Mouse (Mus musculus): Measurements from ENCODE around the gene Krtap22-2.
"Not testable (repeated sequence)": the region's sequence is repeated elsewhere in the genome, so short reads cannot be mapped to it uniquely, and the experiment has no call there.

Gene Krtap22-2

GRCm38 (mm10) chr16:89010659-89011058, at the start of gene Krtap22-2:
Gene Krtap22-2 (minus strand): TSS chr16:89010759.
- DNase-seq: no peak

GRCm38 (mm10) chr16:89047783-89048182, 37.2 kb upstream of the Krtap22-2 start, which contains the start of gene Krtap6-5:
Gene Krtap6-5 (minus strand): TSS chr16:89047883.
- DNase-seq: no peak

- not testable (repeated sequence) for DNase-seq
Measured at GRCm38 (mm10) chr16:89041372-89041771, 30.8 kb upstream of the Krtap22-2 start, which contains the start of gene Gm10228. Gene Gm10228 (minus strand): TSS chr16:89041472.

GRCm38 (mm10) chr16:89031399-89031798, 20.8 kb upstream of the Krtap22-2 start, which contains the start of gene Krtap6-1:
Gene Krtap6-1 (plus strand): TSS chr16:89031699.
- DNase-seq: not testable (repeated sequence)

GRCm38 (mm10) chr16:89014984-89015383, 4.4 kb upstream of the Krtap22-2 start, which contains the start of gene Gm10229:
Gene Gm10229 (plus strand): TSS chr16:89015284.
- not testable (repeated sequence) for DNase-seq

GRCm38 (mm10) chr16:89013973-89014372, 3.4 kb upstream of the Krtap22-2 start:
- DNase-seq: no peak

GRCm38 (mm10) chr16:88962773-88963172, 47.8 kb downstream of the Krtap22-2 start, which contains the start of gene Krtap16-3:
Gene Krtap16-3 (minus strand): TSS chr16:88962873.
- DNase-seq: no peak

Data from right cerebral cortex, adult 18-20 months (tissue).